Mouse (Mus musculus) fat pad, adult 2 months (tissue): ENCODE measurements around the gene Qrich2.
"Not testable (repeated sequence)": the region's sequence is repeated elsewhere in the genome, so short reads cannot be mapped to it uniquely, and the experiment has no call there.

ENCODE experiments used
- DNase-seq: peaks from one replicate; pipeline ENCODE4 v3.0.0-alpha.2; 2011; ENCODE audit warnings: low read depth, low spot score; ENCODE audit errors: extremely low read depth

The Qrich2 gene

DNA sequence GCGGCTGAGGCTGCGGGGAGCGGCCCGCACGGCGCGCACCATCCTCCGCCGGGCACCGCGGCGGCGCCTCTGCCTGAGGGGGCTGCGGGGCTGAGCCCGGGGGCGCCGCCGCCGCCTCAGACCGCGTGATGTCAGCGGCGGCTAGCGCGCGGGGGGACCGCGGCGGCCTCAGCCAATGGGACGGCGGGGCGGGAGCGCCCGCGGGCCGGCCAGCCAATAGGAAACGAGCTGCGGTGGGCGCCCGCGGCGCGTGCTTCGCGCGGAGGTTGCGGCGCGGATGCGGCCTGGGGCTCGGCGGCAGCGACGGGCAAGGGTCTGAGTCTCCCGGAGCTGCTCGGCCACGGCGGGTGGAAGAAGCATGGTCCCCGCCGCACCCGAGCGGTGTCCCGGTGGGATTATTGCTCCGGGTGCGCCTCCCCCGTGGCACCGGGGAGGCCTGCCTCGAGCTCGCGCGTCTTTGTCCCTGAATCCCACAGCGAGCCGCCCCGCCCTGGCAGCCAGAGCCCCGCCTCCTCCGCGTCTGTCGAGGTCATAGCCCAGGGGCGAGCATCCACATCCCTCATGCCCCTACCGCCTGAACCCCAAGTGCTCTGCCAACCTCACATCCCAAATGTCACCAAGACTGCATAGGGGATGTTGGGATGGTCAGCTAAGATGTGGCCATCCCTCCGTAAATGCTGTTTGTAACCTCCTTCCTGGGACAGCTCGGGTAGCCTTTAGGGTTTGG lies 53.0 kb downstream of the Qrich2 start, which contains the start of gene Rnf157:
Rnf157 (minus strand) TSS at position 129 of the 727 bp plus-strand sequence.
- DNase-seq = no peak

- no peak for DNase-seq
Observed at GRCm38 (mm10) chr11:116412028-116412827, 53.8 kb downstream of the Qrich2 start.

DNA sequence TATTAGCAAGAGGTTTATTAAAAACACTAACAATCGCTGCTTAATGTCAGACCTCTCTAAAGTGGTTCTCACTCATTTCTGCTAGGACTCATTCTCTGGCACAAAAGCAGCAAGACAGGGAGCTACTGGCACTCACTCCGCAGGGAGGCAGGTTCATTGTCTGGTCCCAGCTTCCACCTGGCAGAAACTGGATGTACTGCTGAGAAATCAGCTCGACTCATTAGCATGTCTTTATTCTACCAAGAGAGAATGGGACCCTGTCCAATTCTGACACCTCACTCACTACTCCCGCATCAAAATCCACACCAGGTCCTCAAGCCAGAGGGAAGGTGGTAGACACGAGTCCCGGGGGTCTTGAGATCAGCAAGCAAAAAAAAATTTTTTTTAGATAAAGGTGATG lies 54.5 kb downstream of the Qrich2 start:
- DNase-seq = no peak

DNA sequence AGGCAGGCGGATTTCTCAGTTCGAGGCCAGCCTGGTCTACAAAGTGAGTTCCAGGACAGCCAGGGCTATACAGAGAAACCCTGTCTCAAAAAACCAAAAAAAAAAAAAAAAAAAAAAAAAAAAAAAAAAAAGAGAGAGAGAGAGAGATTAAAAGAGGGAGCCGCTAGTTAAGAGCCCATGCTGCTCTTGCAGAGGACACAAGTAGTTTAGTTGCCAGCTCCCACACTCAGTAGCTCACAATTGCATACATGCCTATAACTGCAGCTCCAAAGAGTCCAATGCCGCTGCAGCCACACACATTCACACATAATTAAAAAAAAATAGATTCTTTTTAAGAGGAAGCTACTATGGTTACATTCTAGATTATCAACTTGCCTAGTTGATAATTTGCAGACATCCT lies 55.6 kb downstream of the Qrich2 start:
- DNase-seq = not testable (repeated sequence)

DNA sequence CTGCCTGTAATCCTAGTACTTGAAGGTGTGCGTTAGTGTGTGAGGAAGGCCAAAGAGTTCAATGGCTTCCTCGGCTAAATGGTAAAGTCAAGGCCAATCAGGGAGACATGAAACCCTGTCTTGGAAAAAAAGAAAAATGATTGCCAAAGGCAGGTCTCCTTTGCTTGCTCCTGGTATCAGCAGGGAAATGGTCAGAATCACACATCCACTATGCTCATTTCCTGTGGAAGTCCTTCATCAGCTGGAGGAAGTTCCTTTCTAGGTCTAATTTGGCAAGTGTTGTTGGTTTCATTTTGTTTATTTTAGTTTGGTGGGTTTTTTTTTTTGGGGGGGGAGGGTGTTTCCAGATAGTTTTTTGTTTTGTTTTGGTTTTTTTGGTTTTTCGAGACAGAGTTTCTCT lies 57.0 kb downstream of the Qrich2 start:
- no peak for DNase-seq

GRCm38 (mm10) chr11:116406231-116406728 lies 59.8 kb downstream of the Qrich2 start:
- no peak for DNase-seq

- no peak for DNase-seq
Observed at GRCm38 (mm10) chr11:116405601-116406000, 60.4 kb downstream of the Qrich2 start.

DNA sequence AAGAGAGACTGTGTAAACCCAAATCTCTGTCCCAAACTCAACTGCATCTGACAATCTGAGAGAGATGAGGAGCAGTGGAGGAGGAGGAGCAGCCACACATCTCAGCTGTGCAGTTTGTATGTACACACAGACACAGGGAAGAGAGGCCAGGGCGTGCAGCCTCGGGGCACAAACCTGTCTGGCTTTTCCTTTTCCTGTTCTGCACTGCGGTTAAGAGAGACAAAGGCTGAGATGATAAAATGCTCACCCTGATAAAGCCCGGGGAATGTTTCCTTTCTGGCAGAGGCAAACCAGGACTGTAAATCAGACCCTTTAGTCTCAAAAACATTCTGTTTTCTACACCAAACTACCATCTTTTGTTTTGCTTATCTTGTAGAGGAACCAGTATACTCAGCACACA lies 65.5 kb downstream of the Qrich2 start:
- no peak for DNase-seq

DNA sequence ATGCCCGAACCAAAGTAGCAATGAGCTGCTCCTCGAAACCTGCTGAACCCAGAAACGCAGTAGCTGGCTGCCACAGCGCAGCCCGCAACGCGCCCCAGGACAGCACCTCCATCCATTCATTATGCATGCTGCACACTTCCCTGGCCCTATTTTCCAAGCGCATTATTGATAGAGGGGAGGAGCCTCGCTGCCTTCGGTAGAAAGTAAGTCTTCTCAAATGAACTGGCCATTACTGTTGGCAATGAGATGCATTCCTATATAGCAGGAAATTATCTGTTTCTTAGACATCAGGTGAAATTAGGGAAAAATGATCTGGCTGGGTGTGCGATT lies 67.7 kb downstream of the Qrich2 start:
- no peak for DNase-seq

DNA sequence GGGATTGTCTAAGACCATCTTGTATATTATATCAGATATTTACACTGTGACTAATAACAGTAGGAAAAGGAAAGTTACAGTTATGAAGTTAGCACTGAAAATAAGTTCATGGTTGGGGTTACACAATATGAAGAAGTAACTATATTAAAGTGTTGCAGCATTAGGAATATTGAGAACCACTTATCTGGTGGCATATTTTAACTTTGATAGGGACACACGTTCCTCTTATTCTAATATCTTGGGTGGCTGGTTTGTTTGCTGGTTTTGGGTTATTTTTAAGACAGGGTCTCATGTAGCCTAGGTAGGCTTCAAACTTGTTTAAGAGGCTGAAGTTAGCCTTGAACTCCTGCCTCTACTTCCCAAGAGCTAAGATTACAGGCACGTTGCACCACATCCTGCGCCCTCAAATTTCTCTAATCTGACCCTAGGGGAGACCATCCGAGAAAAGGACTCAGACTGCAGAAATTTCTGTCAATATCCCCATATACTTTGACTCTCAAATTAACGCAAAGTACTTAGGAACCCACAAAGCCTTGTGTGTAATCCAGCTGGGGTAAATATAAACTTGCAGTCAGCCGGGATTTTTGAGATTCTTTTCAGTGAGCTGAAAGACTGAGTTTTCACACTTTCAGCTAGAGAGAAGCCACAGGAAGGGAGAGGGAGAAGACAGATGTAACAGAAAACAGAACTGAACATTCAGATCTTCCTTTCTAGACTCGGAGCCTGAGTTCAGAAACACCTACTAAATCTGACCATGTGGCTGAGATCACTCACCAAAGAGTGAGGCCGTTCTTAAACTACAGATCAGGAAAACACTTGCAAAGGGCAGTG lies 68.3 kb downstream of the Qrich2 start:
- DNase-seq = no peak

- DNase-seq = no peak
Observed at GRCm38 (mm10) chr11:116396934-116397330, 69.1 kb downstream of the Qrich2 start.

GRCm38 (mm10) chr11:116396276-116396933 lies 69.6 kb downstream of the Qrich2 start:
- no peak for DNase-seq

- DNase-seq = peak; percentile 3
Observed at GRCm38 (mm10) chr11:116394769-116395168, 71.3 kb downstream of the Qrich2 start.
